Mouse (Mus musculus) layer of hippocampus, adult 6 months (tissue): Measurements from ENCODE around the gene Nms. TPM values are rescaled to one million over a fixed set of nuclear protein-coding genes. Genes with fewer than 3 reads are reported as not detected.

Source experiments
- long read RNA-seq, 2 experiments: library from polyadenylated mRNA; unstranded; transcript quantifications; one replicate each; pipeline ENCODE4 v2.0.0; 2019 to 2020
- polyA plus RNA-seq: library from polyadenylated mRNA; unstranded; fragments of <200 nt; fragmentation: Nextera tagmentation; gene quantifications from 2 replicates; pipeline ENCODE4 v1.2.3, GENCODE M21; 2021

The Nms gene
- 0.43 and 0.60 TPM in 2 replicates for polyA plus RNA-seq
- long read RNA-seq, experiment 1: 0 reads
- long read RNA-seq, experiment 2: 0 reads

DNA sequence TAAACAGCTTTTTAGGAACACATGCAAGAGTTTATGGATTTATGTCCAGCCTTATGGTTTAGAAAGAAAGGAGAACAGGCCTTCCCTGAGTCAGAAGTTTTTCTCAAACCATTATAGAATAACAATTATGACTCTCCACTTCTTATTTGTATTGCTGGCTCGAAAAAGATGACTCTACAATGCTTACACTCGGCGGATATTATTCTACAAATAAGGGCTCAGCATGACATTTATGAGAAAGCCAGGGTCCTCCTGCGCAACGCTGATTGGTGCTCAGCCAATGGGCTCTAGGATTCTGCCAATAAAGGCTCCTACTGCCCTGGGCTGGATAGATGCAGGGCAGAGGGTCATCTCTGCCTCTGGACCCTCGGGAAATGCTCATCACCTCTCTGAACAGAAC is at the start of gene Nms:
Gene Nms (plus strand): TSS at position 301 of the 400 bp plus-strand sequence.

DNA sequence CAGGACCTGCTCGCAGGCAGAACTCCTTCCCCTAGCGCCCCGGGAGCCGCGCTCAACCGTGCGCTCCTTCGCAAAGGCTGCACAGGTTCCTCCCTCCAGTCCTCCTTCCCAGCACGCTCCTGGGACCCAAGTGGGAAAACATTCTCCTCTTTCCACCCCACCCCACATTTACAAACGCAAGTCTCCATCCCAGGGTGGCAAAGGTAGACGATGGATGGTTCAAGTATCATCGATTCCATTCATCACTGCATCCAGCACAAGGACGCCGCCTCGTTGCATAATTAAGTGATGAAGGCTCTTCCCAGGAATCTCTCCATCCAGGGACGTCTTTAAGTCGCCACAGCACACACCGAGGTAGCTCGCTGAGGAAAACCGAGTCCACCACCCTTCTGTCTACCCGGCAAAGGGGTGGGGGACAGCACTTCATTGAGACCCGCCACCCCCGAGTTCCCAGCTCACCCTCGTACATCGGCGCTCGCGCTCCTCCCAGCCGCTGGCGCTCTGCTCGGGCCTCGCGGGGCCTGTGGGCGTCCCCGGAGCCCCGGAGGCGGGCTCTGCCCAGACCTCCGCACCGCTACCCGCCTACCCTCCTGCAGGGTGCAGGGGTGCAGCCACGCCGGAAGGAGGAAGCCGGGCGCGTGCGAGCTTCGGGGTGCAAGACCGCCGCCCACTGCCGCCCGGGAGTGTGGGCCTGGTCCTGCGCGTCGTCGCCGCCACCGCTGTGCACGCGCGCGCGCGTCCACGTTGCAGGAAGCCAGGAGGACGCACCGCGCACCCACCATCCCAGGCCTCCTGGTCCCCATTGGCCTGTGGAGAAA is 41.3 kb upstream of the Nms start, which contains the start of gene Chst10:
Gene Chst10 (minus strand): TSS at position 731 of the 818 bp plus-strand sequence.

DNA sequence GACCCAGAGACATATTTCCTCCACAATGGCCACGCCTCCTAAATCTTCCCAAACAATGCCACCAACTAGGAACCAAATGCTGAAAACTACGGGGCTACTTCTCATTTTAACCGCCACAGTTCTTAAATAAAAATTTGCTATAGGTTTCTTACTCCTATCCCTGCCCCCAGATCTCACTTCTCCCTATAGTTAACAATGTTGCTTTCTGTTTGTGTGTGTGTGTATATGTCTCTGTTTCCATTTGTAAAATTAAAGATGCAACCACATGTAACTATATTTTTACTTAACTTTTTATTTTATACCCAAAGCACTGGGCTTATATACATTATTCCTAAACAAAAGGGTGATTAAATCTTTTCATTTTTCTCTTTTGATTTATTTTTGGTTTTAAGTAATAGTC is 46.4 kb downstream of the Nms start, which contains the start of gene Pdcl3:
Gene Pdcl3 (plus strand): TSS at position 301 of the 400 bp plus-strand sequence.

Other genes starting within 250 kb of the Nms start
- gene Lonrf2, start 102.4 kb upstream of the Nms start, polyA plus RNA-seq: 14.0 and 17.3 TPM in 2 replicates
- 50.4 and 54.3 TPM in 2 replicates for gene Chst10, start 41.0 kb upstream of the Nms start, polyA plus RNA-seq
- 52.3 and 58.0 TPM in 2 replicates for gene Pdcl3, start 46.5 kb downstream of the Nms start, polyA plus RNA-seq